Mouse (Mus musculus) limb, embryonic 15.5 days (tissue): ENCODE measurements around the gene Dennd6a. TPM values are rescaled to one million over a fixed set of nuclear protein-coding genes. Genes with fewer than 3 reads are reported as not detected.

Source experiments
- ATAC-seq: fragments of 200-750 bp; cut with Nextera tagmentation; 2 replicates; pipeline ENCODE4 v1.8.0; 2017; ENCODE audit warnings: low read depth, moderate TSS enrichment; ENCODE audit not compliant: insufficient number of reproducible peaks, low FRiP score, low TSS enrichment
- H3K27ac ChIP-seq: fragments of 300-500 bp; sonication (generic); 2 replicates; pipeline ENCODE4 v1.5.1; 2015; ENCODE audit warnings: moderate library complexity, mild to moderate bottlenecking, inconsistent platforms
- H3K27me3 ChIP-seq: fragments of 300-500 bp; sonication (generic); 2 replicates; pipeline ENCODE4 v1.6.1; 2015; ENCODE audit warnings: inconsistent platforms
- H3K36me3 ChIP-seq: fragments of 300-500 bp; sonication (generic); 2 replicates; pipeline ENCODE4 v1.6.1; 2015; ENCODE audit warnings: inconsistent platforms
- H3K4me1 ChIP-seq: fragments of 300-500 bp; sonication (generic); 2 replicates; pipeline ENCODE4 v1.6.1; 2015; ENCODE audit warnings: inconsistent platforms
- H3K4me2 ChIP-seq: fragments of 300-500 bp; sonication (generic); 2 replicates; pipeline ENCODE4 v1.6.1; 2015; ENCODE audit warnings: mild to moderate bottlenecking, inconsistent platforms
- H3K4me3 ChIP-seq: fragments of 300-500 bp; sonication (generic); 2 replicates; pipeline ENCODE4 v1.5.1; 2015; ENCODE audit warnings: mild to moderate bottlenecking, inconsistent platforms
- H3K9ac ChIP-seq: fragments of 300-500 bp; sonication (generic); 2 replicates; pipeline ENCODE4 v1.6.1; 2015; ENCODE audit warnings: inconsistent platforms
- H3K9me3 ChIP-seq: fragments of 300-500 bp; sonication (generic); 2 replicates; pipeline ENCODE4 v1.6.1; 2016; ENCODE audit warnings: inconsistent platforms
- WGBS: fragments of 180-500 bp; shearing (Covaris S2); methylation state at CpG from one replicate; pipeline ENCODE4 v1.1.7; 2015; 5-methylcytosine and 5-hydroxymethylcytosine counted together
- polyA plus RNA-seq: library from polyadenylated mRNA; unstranded; fragments of >200 nt; fragmentation: Nextera tagmentation; extraction: Ambion mirVana; gene quantifications from 2 replicates; pipeline ENCODE4 v1.2.1, GENCODE M21; 2015

The Dennd6a gene
- polyA plus RNA-seq, 1 experiment from 2014 or later: 24.3 TPM

DNA sequence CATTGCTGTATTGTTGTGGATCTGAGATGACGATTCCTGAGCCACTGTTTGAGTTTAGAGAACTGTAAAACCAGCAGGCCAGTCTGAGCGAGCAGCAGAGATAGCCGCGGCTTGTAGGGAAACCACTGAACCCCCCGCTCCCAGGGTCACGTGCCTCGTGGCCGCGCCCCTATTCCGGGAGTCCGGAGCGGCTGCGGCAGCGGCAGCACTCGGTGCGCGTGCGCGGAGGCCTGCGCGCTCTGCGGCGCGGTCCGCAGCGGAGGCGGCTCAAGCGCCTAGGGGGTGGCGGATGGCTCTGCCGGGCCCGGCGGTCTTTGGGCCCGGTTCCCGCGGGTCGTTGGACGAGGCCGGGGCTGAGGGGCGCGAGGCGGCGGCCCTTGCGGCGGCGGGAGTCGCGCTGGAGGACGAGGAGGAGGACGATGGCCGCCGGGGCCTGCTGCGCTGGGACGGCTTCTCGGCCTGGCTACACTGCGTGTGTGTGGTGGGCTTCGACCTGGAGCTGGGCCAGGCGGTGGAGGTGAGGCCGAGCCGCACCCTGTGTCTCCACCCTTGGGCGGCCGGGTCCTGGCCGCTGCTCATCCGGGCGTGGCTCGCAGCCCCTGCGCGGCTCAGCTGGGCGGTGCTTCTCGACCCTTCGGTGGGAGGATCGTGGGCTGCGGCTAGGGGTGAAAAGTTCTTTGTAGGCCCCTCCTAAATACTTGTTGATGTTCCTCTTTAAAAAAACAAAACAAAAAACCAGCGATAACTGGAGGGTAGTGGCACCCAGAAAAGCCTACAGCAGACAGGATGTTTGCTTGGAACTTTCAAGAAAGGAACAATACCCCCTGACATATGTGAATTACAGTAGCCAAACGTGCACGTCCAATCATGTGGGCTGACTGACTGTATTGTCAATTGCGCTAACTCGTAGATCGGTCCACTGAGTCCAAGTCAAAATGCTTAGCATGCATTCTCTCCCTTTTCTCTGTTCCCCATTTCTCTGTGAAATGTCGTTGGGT, 6.0 kb downstream of the Dennd6a start:
- Histone ChIP-seq H3K9ac (peak overlapping the region; percentile 100), H3K9me3 (no peaks in the 10 kb centered on the region), H3K4me2 (peak overlapping the region; percentile 50), H3K27ac (peak overlapping the region; percentile 98), H3K27me3 (no peaks in the 10 kb centered on the region), H3K36me3 (0 out of 2 replicates have a peak, but pooled peaks cover 4% of the 10 kb centered on the region), H3K4me1 (peaks cover 4% of the 10 kb centered on the region; the same call in 1 of the 2 replicates), H3K4me3 (peak overlapping the region; percentile 95)
- peak; percentile 94 for ATAC-seq
- WGBS: under 1% methylated on average over 66 of the region's 79 CpGs

DNA sequence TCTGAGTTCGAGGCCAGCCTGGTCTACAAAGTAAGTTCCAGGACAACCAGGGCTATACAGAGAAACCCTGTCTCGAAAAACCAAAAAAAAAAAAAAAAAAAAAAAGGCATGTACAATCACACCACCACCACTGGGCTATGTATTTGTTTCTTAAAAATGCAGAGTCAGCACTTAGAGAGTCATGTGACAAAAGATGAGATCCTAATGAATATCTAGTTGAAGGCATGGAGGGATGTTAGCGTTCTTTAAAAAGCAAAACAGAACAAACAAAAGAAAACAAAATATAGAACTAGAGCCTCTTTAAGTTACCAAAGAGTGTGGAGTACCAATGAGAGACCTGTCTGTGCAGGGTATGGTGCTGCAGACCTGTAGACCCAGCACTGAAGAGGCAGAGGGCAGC, 10.0 kb downstream of the Dennd6a start:
- Histone ChIP-seq H3K9me3 (no peaks in the 10 kb centered on the region), H3K9ac (no peak overlapping the region), H3K4me2 (no peak overlapping the region), H3K27me3 (no peaks in the 10 kb centered on the region), H3K4me1 (peaks cover 3% of the 10 kb centered on the region; the same call in 1 of the 2 replicates), H3K27ac (no peak overlapping the region), H3K36me3 (0 out of 2 replicates have a peak, but pooled peaks cover 4% of the 10 kb centered on the region), H3K4me3 (no peak overlapping the region)
- WGBS: 95% methylated on average over 2 of the region's 3 CpGs
- no peak for ATAC-seq

DNA sequence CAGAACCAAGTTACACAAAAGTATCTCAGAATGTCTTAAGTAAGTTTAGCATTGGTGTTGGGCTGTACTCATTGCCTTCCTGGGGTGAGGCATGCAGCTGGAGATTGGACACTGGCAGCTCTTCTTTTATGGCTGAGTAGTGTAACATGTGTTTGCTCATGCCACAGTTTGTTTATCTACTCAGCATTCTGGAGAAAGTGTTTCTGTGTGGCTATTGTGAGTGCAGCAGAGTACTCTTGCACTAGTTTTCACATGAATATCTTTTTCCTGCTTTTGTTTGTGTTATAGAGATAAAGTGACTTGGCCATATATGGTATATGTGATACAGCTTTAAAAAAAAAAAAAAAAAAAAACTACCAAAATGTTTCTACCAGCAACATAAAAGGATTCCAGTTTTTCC, 13.5 kb downstream of the Dennd6a start:
- Histone ChIP-seq H3K9me3 (no peaks in the 10 kb centered on the region), H3K4me2 (no peak overlapping the region), H3K27ac (peak overlapping the region; percentile 7; the same call in 1 of the 2 replicates), H3K9ac (no peak overlapping the region), H3K36me3 (0 out of 2 replicates have a peak, but pooled peaks cover under 1% of the 10 kb centered on the region), H3K4me3 (no peak overlapping the region), H3K4me1 (no peaks in the 10 kb centered on the region), H3K27me3 (no peaks in the 10 kb centered on the region)
- ATAC-seq: no peak

DNA sequence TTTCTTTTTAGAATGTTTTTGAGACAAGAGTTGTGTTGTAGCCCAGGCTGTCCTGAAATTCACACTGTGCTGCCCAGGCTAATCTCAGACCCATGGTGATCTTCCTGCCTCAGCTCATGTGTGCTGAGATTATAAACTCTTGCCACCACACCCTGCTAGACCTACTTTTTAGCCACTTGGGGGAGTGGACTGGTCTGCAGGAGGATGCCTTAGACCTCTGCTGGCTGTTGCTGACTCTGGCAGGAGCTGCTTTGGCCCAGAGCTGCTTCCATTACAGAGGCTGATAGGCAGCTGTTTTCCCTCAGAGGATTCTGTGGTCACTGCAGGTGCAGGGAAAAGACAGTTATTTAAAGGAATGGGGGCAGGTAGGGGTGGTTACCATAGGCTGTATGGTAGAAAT, 17.7 kb downstream of the Dennd6a start:
- Histone ChIP-seq H3K27me3 (no peaks in the 10 kb centered on the region), H3K4me2 (no peak overlapping the region), H3K9me3 (no peaks in the 10 kb centered on the region), H3K4me1 (no peaks in the 10 kb centered on the region), H3K27ac (no peak overlapping the region), H3K9ac (no peak overlapping the region), H3K4me3 (no peak overlapping the region), H3K36me3 (peaks cover 13% of the 10 kb centered on the region; the same call in 1 of the 2 replicates)
- no peak for ATAC-seq

DNA sequence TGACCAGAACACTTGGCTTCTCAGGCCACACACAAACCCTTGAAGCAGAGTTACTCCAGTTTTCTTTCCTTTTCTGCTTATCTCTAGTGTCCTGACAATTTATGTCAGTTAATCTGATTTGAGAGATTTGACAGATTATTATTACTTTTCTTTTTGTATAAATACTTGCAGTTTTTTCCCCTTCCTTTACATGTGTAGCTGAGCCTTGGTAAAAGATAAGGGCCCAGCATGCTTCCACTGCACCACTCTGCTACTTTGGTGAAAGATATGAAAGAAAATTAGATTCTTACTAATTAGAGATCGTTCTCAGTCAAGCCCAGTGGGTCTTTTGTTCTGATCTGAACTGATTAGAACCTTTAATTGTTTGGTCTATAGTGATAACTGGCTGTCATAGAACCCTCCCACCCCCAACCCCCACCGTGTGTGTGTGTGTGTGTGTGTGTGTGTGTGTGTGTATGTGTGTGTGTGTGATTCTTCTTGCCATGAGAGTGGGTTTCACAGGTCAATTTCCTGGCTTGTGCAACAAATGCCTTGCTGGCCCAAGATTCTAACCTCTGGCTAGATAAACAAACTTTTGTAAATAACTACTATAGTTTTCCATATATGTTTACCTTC, 19.7 kb downstream of the Dennd6a start:
- no peaks in the 10 kb centered on the region for H3K4me1 ChIP-seq
- H3K36me3 ChIP-seq: peaks cover 27% of the 10 kb centered on the region
- WGBS: 84% methylated on average over 2 of the region's 2 CpGs
- no peak overlapping the region for H3K27ac ChIP-seq
- no peak overlapping the region for H3K4me2 ChIP-seq
- ATAC-seq: no peak
- H3K9ac ChIP-seq: no peak overlapping the region
- no peaks in the 10 kb centered on the region for H3K27me3 ChIP-seq
- H3K9me3 ChIP-seq: no peaks in the 10 kb centered on the region
- no peak overlapping the region for H3K4me3 ChIP-seq

DNA sequence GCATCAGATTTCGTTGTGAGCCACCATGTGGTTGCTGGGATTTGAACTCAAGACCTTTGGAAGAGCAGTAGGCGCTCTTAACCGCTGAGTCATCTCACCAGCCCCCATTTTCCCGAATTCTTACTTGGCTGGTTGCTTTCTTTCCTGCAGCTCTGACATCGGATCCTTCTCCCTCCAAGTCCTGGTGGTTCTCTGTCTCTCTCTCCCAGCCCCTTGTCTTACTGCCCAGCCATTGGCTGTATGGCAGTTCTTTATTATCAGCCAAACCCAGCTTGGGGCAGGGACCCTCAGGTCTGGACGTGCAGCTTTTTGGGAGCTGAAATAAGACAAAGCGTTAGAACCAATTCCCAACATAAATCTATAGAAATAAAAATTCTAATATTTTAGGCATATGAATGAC, 21.5 kb downstream of the Dennd6a start:
- Histone ChIP-seq H3K36me3 (peaks cover 36% of the 10 kb centered on the region), H3K27me3 (no peaks in the 10 kb centered on the region), H3K4me3 (no peak overlapping the region)

DNA sequence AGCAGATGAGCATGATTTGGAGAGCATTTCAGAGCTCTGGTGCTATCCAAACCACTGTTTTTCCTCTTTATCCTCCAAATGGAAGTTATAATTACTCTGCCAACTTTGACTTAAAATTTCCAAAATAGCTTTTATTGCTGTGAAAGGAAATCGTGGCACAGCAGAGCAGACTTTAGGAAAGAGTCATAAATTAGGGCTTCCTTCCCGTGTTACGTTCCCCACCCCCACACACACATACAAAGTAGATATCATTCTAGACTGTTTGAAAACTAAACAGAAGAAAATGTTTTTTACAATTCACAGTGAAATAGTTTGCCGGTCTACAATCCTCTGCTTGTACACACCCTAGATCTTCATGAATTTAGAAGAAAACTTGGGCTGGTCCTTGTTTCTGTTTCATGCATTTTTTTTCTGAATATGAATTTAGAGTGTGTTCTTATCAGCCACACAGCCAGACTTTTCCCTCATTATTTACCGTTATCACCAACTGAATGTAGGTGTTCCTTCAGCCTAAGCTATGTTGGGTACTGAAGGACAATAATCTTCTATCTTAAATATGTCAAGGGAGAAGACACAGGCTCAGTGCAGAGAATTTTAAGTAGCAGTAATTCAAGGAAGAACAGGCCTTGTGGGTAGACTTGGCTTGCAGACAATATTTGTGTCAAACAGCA, 22.2 kb downstream of the Dennd6a start:
- H3K36me3 ChIP-seq: peaks cover 42% of the 10 kb centered on the region
- no peak for ATAC-seq
- WGBS: 61% methylated on average over 5 of the region's 5 CpGs
- no peaks in the 10 kb centered on the region for H3K4me1 ChIP-seq
- no peak overlapping the region for H3K27ac ChIP-seq
- H3K4me2 ChIP-seq: no peak overlapping the region
- H3K27me3 ChIP-seq: no peaks in the 10 kb centered on the region
- no peak overlapping the region for H3K4me3 ChIP-seq
- no peaks in the 10 kb centered on the region for H3K9me3 ChIP-seq
- H3K9ac ChIP-seq: no peak overlapping the region

More for the DNA sequence above, 21.5 kb downstream of the Dennd6a start:
- ATAC-seq: no peak
- Histone ChIP-seq H3K4me1 (no peaks in the 10 kb centered on the region), H3K4me2 (no peak overlapping the region), H3K9ac (no peak overlapping the region), H3K27ac (no peak overlapping the region), H3K9me3 (no peaks in the 10 kb centered on the region)
- WGBS: 92% methylated on average over 7 of the region's 7 CpGs

DNA sequence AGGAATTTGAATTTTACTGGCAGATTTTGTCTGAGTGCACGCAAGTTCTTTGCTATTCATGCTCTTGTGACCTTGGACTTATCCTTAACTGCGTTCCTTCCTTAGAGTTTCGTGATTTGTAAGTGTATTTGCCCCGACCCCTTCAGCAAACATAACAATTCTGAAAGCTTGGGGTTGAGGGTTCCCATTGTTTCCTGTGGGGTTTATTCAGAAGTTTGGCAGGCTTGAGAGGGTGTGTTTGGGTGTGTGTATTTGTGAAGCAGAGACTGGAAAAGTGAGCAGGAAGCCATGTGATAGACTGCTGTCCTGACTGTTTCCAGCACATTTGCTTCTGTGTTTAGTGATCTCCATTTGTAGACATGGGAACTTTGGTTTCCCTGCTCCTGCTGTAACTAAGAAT, 31.7 kb downstream of the Dennd6a start:
- Histone ChIP-seq H3K36me3 (peaks cover 54% of the 10 kb centered on the region), H3K9ac (no peak overlapping the region), H3K4me1 (no peaks in the 10 kb centered on the region), H3K27me3 (no peaks in the 10 kb centered on the region), H3K4me2 (no peak overlapping the region), H3K4me3 (no peak overlapping the region), H3K9me3 (no peaks in the 10 kb centered on the region), H3K27ac (no peak overlapping the region)
- no peak for ATAC-seq
- WGBS: 89% methylated on average over 4 of the region's 4 CpGs

DNA sequence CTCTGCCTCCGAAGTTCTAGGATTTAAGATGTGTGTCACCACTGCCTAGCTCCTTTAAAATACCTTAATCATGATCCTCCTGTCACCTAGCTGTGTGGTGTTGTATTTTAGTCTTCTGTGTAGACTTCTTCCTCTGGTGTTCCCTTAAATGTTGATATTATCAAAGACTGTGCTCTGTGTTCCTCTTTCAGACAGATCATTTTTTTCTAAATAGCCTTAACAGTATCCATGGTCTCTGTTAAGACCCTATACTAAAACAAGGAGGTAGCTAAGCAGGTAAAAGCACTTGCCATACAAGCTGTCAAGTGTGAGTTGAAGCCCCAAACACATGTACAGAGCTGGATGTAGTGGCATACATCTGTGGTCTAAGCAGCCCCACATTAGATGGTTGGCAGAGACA, 36.0 kb downstream of the Dennd6a start:
- no peaks in the 10 kb centered on the region for H3K27me3 ChIP-seq
- H3K27ac ChIP-seq: no peak overlapping the region
- H3K4me1 ChIP-seq: no peaks in the 10 kb centered on the region
- no peak overlapping the region for H3K9ac ChIP-seq
- H3K9me3 ChIP-seq: no peaks in the 10 kb centered on the region
- no peak overlapping the region for H3K4me2 ChIP-seq
- H3K36me3 ChIP-seq: peaks cover 59% of the 10 kb centered on the region
- ATAC-seq: no peak
- 83% methylated on average over 1 of the region's 1 CpGs for WGBS
- H3K4me3 ChIP-seq: no peak overlapping the region

DNA sequence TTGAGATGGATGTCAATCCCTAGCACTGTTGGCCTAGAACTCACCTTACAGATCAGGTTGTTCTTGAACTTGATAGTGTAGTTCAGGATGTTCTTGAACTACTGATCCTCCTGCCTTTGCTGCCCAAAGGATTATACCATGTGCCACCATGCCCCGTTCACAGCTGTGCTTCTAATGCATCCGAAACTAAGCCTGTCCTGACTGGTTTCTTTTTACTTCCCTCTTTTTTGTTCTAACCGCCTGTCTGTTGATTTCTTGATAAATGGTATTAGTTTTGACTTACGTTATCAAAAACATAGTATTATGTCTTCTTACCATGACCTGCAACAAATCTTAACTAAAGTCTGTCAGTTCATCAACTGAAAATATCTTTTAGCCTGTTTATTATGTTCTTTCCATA, 37.0 kb downstream of the Dennd6a start:
- ATAC-seq: no peak
- Histone ChIP-seq H3K27ac (no peak overlapping the region), H3K36me3 (peaks cover 59% of the 10 kb centered on the region), H3K27me3 (no peaks in the 10 kb centered on the region), H3K9me3 (no peaks in the 10 kb centered on the region), H3K9ac (no peak overlapping the region), H3K4me1 (no peaks in the 10 kb centered on the region), H3K4me3 (no peak overlapping the region), H3K4me2 (no peak overlapping the region)
- WGBS: 92% methylated on average over 4 of the region's 4 CpGs

DNA sequence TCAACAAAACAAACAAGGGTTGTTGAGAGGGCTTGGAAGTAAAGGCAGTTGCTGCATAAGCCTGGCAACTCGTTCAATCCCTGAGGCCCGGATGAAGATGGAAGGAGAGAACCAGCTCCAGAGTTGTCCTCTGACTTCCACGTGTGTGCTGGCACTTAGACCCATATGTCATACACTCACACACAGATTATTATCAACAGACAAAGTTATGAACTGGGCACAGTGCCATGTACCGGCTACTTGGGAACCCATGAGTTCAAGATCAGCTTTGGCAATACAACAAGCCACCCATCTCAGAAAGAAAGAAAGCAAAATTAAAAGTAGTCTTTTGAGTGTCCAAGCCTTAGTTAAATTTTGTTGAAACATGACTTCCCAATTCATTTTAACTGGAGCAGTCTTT, 51.6 kb downstream of the Dennd6a start:
- Histone ChIP-seq H3K36me3 (peaks cover 88% of the 10 kb centered on the region), H3K27me3 (no peaks in the 10 kb centered on the region), H3K9ac (no peak overlapping the region), H3K27ac (no peak overlapping the region), H3K9me3 (no peaks in the 10 kb centered on the region), H3K4me3 (no peak overlapping the region), H3K4me1 (no peaks in the 10 kb centered on the region), H3K4me2 (no peak overlapping the region)
- WGBS: 89% methylated on average over 4 of the region's 4 CpGs
- ATAC-seq: no peak
